Mouse (Mus musculus): ENCODE measurements around the gene M6pr.

The M6pr gene

DNA sequence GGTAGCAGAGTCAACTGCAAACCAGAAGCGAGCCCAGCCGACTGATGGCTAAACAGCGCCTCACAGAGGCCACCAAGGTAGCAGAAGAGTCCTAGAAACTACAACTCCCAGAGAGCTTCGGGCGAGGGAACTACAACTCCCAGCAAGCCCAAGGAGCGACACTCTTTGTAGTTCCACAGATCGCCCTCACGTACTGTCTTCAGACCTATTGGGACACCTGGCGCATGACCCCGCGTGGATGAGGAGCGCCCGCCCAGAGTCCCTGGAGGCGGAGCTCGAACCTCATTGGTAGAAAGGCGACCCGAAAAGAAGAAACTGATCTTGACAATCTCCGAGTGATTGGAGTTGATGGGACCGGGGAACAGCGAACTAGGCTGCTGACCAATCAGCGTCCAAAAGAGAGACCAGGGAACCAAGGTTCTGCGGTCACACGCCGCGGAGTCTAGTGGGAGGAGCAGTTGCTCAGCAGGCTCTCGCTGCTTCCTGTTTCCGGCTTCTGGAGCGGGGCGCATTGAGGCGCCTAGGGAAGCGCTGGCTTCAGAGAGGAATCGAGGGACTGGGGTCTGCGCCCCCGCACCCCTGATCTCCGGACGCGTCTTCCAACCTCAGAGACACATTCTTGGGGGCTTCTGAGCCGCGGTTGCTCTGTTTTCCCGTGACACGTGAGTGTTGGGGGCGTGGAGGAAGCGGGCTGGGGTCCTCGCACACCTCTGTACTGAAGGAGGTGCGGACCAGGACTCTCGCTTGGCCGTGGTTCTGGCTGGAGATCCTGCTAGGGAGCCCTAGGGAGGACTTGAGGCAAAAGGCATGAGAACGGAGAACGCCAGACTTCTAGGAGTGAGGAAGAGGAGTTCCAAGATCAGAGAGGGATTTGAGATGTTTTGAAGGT is at the start of gene M6pr:
Gene M6pr (plus strand): TSS at position 216 of the 889 bp plus-strand sequence.
- peak; percentile 94 to 99 for DNase-seq

DNA sequence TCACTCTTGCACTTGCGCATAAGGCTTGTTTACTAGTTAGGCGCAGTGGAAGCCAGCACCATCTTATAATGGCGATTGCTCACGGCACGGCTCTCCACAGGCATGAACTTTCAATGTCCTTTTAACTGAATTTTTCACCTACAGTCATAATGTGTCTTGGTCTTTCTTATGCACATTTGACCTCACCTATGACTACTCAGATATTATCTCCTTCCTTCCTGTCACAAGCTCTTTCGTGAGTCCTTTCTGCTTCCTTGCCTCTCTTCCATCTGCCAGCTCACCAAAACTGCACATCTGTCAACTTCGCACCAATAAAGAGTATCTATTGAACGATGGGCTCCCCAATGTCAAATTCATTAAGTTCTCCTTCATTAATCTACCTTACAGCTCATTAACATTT is 46.0 kb upstream of the M6pr start:
- no peak for DNase-seq

DNA sequence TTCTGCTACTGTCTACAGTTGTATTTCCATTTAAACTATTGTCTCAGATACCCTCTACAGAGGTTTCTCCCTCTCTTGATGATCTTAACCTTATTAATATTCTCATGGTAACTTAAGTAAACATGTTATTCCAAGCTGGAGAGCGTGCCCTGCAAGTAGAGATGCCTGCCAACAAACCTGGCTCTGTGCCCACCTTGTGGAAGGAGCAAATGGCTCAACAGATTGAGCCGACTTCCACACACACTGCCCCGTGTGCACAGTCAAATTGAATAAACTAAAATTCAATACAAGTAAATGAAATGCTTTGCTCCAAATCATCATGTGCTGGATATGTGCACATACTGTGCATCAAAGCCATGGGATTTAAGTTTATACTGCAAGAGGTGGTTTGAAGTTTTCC is 40.0 kb upstream of the M6pr start:
- peak; percentile 94 for DNase-seq

DNA sequence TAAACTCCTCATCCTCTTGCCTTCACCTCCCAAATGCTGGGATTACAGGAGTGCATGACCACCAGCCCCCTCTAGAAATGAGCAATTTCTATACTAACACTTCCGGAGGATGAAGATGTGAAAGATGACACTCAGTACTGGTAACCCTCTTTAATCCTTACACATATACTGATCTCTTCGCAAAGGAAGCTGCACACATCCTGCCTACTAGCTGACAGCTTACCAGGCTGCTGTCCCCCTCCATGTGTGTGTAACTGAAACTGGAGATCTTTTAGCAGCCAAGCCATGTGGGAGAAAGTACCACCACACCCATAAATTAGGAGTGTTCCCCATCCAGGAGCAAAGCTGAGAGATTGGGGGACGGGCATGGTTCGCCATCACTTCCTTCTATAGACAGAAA is 39.4 kb upstream of the M6pr start:
- DNase-seq: no peak

DNA sequence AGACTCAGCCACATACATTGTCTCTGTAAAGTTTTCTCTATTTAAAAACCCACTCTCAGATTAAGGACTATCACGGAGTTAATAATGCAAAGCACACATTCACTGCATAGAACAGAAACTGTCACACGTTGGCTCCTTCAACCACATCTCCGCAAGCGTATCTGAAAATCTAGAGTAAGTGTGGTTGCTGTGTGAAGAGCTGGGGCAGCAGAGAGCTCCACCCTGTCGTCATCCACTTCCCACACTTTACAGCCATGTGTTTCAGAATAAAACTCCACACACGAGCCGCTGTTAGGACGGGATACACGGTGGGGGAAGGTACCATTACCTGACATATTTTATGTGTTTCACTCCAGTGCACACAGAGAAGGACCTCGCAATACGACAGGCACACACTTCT is 38.4 kb upstream of the M6pr start:
- DNase-seq: no peak

DNA sequence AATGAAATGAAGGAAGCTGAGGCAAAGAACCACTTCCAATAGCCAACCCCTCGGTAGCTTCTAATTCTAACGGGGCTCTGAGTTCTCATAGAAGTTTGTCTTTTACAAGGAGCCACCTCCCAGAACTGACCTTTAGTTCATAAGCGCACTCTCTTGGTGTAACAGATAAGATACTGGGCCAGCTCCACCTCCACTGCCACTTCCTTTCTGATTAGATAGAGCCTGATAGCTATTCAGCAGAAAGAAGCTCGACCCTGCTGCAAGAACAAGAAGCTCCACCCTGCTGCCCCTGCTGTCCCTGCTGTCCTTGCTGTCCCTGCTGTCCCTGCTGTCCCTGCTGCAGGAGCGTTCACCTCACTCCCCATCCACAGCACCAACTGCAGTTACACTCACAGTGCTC is 34.0 kb upstream of the M6pr start:
- no peak for DNase-seq

DNA sequence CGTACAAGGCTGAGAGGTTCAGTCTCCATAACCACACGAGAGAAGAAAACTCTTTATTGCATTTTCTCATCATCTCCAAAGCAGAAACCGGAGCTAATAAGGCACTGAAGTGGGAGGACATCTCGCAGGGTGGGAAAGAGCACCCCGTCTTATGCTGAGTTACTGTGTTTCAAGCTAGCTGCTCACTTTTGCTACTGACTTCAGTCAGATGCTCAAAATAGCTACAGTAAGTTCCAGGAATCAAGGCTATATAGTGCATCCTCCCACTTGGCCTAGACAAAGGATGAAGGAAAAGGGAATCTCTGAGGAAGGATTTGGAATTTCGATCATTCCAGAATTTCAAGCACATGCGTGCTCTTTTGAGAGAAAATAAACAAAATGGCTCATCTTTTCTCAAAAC is 32.0 kb upstream of the M6pr start:
- no peak for DNase-seq

DNA sequence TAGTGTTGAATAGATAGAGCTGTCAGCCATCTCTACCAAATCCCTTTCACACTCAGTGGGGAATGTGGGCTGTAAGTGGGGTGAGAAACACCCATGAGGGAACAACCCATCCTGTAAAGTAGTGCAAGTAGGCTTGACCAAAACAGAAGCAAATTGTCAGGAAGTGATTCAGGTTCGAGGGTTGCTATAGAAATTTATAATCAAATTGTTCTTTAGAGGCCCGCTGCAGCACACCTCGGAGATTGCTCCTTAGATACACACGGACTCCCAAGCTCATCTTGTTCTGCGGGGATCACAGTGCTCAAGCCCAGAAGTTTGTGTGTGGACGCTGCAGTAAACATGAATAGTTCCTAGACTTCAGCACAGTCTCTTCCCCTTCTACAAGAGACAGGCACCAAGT is 25.7 kb upstream of the M6pr start, which contains the start of gene Klrg1:
Gene Klrg1 (minus strand): TSS at position 101 of the 400 bp plus-strand sequence.
- no peak for DNase-seq

DNA sequence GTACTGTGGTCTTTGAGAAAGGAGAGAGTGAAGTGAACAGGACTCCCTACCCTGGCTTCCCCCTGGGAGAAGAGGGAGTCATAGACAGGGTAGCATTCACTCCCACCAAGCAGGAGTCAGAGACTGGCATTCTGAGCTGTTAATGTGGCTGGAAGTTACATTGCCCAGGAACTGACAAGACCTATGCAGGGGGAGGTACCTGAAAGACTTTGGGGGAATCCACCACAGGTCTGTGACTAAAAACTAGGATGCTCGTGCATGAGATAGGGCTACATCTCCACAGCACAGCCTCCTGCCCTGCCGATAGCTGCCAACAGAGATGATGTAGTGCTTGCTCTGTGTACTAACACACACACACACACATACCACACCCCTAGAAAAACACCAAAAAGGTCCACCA is 25.1 kb upstream of the M6pr start:
- DNase-seq: no peak

DNA sequence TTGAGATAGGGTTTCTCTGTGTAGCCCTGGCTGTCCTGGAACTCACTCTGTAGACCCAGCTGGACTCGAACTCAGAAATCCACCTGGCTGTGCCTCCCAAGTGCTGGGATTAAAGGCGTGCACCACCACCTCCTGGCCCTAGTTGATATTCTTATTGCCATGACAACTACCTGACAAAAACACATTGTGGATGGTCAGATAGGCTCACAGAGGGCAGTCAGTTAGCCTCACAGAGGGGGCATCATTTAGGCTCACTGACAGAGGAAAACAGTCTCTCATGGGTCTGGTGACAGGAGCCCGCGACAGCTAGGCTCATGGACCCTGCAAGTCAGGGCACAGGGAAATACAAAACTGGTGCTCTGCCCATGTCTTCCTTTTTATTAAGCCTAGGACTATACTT is 24.2 kb upstream of the M6pr start:
- no peak for DNase-seq

DNA sequence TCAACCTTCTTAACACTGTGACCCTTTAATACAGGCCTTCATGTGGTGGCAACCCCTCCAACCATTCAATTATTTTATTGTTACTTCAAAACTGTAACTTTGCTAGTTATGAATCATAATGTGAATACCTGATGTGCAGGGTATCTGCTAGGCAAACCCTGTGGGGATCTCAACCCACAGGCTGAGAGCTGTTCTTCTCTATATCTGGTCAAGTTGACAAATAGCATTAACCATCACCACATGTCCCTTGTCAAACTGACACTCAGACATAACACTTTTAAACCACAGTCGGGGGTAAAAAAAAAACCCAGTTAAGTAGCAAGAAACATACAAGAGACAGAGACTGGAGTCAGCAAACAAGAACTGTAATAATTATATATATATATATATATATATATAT is 23.7 kb upstream of the M6pr start:
- no peak for DNase-seq

DNA sequence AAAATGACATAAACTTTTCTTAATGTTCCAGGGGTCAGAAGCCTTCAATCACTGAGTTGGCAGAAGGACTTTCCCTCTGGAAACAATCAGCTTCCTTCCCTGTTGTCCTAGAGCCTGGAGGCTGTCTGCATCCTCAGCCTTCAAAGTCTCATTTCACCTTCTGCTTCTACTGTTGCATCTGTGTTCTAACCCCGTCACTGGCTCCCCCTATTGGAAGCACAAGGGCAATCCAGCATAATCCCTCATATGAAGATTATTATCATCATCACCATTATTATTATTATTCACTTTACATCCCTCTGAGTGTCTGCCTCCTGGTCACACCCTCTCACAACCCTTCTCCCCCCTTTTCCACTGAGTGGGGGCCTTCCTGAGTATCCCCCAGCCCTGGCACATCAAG is 20.3 kb upstream of the M6pr start:
- no peak for DNase-seq

DNA sequence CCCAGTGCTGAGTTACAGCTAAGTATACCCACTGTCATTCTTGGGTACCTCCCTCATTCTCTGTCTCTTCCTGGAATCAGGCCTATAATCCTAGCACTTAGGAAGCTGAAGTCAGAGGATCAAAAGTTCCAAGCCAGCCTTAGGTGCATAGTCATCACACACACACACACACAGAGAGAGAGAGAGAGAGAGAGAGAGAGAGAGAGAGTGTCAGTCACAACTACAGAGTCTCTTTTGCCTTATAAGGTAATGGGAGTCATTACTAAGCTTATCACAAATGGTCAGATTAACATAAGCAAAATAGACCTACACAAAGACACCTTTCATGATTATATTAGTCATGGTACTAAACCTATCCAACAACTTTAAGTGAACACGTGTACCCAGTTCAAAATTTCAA is 19.2 kb upstream of the M6pr start:
- no peak for DNase-seq

DNA sequence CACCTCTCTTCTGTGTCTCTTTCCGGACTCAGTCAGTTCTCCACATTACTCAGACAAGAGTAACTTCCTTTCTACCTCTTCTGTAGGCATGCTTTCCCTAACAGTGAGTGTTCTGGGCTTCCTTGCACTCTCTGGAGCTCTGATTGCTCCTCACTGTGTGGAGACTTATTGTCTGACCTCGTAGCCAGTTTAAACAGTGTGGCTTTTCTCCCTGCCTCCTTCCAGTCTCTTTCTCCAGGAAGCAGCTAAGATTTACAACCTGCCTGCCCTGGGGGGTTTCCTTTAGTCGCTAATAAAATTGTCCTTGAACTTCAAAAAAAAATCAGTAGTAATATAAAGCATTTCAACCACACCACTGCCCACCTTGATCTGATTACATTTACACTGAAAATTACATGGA is 18.3 kb upstream of the M6pr start:
- no peak for DNase-seq

DNA sequence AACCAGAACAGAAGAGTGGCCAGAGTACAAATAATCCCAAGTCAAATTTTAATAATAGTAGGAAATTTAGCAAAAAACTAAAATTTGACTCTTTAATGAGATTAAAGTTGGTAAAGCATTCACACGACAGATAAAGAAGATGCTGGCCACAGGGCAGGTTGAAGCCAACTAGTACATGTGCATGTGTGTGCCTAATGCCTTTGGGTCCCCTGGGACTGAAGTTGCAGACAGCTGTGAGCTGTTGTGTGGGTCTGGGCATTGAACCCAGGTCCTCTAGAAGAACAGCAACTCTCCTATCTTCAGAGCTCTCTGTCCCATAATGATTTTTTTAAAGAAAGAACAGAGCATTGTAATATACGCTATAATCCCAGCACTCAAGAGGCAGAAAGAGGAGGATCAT is 17.3 kb upstream of the M6pr start:
- DNase-seq: no peak

DNA sequence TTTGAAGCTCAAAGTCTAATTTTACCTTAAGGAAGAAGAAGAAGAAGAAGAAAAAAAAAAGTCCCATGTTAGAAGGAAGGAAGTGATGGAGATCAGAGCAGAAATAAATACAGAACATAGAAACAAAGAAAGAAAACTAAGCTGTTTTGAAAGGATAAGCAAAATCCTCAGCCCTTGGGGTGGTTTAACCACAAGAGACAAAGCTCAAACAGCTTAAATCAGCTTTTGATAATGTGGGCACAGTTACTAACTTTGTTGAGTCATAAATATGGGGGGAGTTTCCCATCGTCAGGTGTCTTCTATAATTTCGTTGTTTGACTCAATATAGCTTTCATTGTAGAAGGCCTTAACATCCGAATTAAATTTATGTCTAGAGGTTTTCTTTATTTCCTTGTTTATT is 16.8 kb upstream of the M6pr start:
- no peak for DNase-seq

DNA sequence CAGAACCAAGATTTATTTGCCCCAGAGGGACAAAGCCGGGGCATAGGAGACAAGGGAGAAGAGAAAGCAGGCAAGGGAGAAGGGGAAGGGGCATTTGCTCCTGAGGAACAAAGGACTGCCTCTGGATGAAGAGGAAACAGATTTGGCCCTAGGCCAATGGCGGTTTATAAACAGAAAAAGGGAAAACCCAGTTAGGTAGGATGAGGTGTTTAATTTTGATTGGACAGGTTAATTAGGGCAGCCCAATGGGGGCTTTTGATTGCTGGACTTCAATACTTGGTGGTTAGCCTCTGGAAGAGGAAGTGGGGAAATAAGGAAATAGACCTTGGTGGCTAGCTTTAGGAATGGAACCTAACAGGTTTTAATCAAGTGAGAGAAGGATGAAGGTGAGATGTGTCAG is 16.3 kb upstream of the M6pr start:
- no peak for DNase-seq

DNA sequence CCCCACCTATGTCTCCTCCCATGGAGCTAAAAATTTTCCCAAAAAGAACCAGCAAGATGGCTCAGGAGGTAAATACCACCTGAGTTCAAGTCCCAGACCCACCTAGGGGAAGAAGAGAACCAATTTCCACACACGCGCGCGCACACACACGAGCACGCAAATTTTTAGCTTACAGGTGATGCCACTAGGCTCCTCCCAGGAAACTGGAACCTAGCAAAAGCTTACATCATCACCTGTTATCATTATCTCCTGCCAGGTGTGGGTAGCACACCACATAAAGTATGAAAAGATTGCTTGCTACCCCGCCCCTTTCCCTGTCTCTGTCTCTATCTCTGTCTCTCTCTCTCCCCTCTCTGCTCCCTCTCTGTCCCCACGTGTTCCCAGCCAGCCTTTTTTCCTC is 15.4 kb upstream of the M6pr start:
- DNase-seq: no peak

DNA sequence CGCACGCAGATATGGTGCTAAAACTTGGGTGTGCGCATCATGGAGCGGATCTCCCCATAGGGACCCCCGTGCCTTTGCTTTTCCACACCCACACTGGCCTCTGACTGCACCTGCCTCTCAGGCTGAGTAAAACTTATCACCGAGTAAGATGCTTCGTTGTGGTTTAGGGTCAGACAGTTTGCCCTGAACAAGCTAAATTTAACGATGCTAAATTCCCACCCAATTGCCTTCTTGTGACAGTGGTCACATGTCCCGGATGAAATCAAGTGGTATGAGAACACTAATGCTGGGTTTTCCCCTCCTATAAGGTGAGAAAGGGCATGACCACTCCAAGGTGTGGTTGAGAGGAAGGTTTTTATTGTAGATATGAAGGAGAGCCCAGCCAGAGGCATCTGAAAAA is 14.7 kb upstream of the M6pr start:
- no peak for DNase-seq

DNA sequence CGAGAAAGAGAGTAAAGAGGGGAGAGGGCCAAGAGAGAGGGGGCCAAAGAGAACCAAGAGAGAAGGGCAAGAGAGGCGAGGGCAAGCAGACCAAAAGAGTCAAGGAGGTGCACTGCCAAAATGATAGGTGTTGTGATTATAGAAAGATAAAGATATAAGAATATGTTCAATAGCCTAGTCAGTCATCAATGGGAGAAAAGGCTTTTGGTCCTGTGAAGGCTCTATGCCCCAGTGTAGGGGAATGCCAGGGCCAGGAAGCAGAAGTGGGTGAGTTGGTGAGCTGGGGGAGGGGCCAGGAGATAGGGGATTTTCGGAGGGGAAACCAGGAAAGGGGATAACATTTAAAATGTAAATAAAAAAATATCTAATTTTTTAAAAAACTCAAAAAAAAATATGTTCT is 14.2 kb upstream of the M6pr start:
- DNase-seq: no peak

DNA sequence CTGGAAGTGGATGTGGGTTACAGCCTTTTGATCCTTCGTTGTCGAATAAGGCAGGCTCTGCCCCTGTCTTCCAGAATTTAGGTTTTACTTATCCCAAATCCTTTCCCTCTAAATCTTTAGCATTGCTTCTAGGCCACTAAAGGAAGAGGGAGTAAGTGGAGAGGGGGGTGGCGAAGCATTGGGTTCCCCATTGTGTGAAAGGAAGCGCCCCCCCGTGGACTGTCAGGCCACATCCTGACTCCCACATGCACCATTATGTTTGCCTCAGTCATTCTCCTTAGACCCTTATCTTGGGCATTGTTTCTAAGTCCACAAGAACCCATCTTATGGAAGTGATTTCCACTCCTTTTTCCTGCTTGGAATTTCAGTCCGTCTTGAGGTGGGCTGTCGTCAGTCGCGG is 13.3 kb upstream of the M6pr start:
- no peak for DNase-seq

DNA sequence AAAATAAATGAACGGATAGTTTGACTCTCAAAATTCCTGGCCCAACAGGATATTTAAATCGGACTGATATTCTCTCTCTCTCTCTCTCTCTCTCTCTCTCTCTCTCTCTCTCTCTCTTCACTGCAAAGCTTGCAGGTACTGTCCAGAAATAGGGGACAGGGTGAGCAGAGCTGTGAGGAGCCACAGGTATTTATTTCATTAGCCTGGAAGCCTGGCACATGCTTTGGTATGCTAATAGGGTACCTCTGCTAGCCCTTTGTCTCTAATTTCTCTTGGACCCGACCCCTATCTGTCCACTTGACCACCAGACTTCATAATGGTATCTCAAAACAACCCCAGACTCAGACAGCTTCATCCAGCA is 11.6 kb upstream of the M6pr start:
- no peak for DNase-seq

DNA sequence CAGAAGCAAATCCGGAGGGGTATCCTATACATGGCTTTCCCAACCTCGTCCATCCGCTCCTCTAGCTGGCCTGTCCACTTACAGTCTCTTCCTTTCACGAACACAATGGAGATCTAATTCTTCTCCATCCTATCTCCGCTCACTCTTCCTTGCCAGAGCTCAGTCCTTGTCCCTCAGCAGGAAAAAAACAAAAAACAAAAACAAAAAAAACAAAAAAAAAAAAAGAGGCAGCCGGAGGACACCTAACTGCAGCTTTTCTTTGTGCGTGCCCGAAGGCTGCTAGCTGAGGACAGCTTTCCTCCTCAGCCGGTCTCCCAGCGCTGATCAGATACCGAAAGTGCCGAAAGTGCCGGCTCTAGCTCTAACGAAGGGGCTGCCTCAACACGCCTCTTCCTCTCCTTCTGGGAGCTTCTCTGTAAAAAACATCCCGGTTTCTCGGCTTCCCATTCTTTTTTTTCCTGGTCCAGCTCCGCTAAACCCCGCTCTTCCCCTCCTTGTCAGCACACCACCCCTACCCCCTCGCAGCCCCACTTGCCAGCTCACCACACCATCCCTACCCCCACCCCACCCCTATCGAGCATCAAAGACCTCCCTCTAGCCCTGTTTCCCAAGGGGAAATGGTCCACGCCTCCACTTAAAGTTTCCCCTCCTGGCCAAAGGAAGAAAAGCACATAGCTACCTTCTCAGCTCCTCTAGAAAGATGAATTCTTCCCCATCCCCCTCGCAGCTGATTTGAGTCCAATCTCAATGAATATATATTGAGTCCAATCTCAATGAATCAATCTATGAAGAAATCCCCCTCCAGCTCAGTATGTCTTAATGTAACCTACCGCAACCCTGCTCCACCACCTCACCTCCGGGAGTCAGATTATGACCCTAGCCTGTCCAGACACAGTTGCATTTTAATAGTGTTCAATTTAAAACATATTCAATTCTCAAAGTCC is 11.0 kb upstream of the M6pr start:
- no peak for DNase-seq

DNA sequence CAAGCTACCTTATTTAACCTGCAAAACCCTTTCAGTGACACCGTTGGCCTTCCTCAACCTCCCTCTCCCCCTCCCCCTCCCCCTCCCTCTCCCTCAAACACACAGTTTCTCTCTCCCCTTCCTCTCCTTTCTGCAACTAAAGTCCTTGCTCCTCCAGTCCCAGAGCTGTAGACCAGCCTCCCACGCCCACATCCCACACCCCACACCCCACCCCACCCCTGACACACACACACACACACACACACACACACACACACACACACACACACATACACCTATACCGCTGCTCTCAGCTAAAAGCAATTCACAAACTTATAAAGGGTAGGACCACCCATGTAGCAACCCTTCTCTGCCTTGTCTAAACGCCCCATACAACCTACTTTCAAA is 10.3 kb upstream of the M6pr start:
- no peak for DNase-seq
